In the genomic region with DNA sequence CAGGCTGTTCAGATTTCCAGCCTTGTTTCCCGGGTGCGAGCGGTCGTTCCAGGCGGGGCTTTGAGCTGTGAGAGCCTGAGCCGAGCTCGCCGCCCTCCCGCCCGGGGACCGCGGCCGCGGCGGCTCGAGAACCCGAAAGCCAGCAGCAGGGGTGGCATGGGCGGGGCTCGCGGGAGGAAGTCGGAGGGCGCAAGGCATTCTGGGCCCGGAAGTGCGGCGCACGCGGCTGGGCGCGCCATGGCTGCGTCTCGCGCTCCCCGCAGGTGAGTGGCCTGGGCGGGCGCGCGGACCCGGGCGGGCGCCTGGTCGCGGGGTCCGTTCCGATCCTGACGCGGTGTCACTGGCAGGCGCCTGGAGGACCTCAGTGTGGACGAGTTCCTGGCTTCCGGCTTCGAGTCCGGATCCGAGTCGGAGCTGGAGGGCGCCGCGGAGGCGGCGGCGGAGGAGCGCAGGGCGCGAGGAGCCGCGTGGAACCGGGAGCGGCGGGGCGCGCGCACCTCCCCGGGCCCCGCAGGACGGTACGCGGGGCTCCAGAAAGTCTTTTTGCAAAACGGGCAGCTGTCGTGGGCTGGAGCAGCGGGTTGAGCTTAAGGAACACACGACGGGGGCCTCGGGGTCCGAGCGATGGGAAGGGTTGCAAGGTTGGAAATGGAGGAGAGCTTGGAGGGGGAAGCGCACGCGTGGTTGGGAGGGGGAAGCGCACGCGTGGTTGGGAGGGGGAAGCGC, we compare ENCODE assay signal across 8 mouse cellular contexts. TPM values are rescaled to one million over a fixed set of nuclear protein-coding genes. Genes with fewer than 3 reads are reported as not detected.
DNase-seq lines count a peak whose midpoint lies in the region; ATAC-seq and TF ChIP-seq lines count a peak whose summit lies in the region.

A gene (plus strand): TSS at position 203 of the 726 bp plus-strand sequence.

- TF ChIP-seq POLR2A in bone marrow, adult 2 months (IDR thresholded peaks at IDR 0.05; ENCODE audit: borderline replicate concordance, control insufficient read depth, low read depth, low read length) = peak; percentile 86; the same call in 1 of the 2 replicates

- peak within 1 kb of the TSS; percentile 88 for H3K4me3 ChIP-seq in bone marrow, adult 2 months (replicated peaks; ENCODE audit: control insufficient read depth, low read depth, low read length)
- H3K4me3 ChIP-seq in embryonic facial prominence, embryonic 15.5 days (replicated peaks) = peak within 1 kb of the TSS; percentile 70
- peak within 1 kb of the TSS; percentile 89 for H3K4me3 ChIP-seq in heart, embryonic 10.5 days
- peak within 1 kb of the TSS; percentile 97 for H3K4me3 ChIP-seq in kidney, embryonic 15.5 days (replicated peaks)

- no peaks in the 10 kb centered on the region for H3K9me3 ChIP-seq in embryonic facial prominence, embryonic 15.5 days (replicated peaks)
- no peaks in the 10 kb centered on the region for H3K9me3 ChIP-seq in heart, embryonic 10.5 days
- no peaks in the 10 kb centered on the region for H3K9me3 ChIP-seq in kidney, embryonic 15.5 days (replicated peaks)

- peaks cover 2% of the 10 kb centered on the region for H3K4me1 ChIP-seq in bone marrow, adult 2 months (ENCODE audit: control insufficient read depth, insufficient read depth, low read length)
- peaks cover 31% of the 10 kb centered on the region for H3K4me1 ChIP-seq in embryonic facial prominence, embryonic 15.5 days
- peaks cover 20% of the 10 kb centered on the region for H3K4me1 ChIP-seq in heart, embryonic 10.5 days
- H3K4me1 ChIP-seq in kidney, embryonic 15.5 days = peaks cover 29% of the 10 kb centered on the region

- H3K4me2 ChIP-seq in embryonic facial prominence, embryonic 15.5 days (replicated peaks) = peak within 1 kb of the TSS; percentile 94
- peak within 1 kb of the TSS; percentile 92 for H3K4me2 ChIP-seq in kidney, embryonic 15.5 days

- WGBS in bone marrow, adult 2 months = under 1% methylated on average over 90 of the region's 90 CpGs
- under 1% methylated on average over 87 of the region's 90 CpGs for WGBS in embryonic facial prominence, embryonic 15.5 days
- under 1% methylated on average over 90 of the region's 90 CpGs for WGBS in heart, embryonic 10.5 days
- WGBS in kidney, embryonic 15.5 days = under 1% methylated on average over 90 of the region's 90 CpGs

- H3K27ac ChIP-seq in bone marrow, adult 2 months (ENCODE audit: control insufficient read depth, insufficient read depth, low read depth, low read length, poor library complexity) = peak within 1 kb of the TSS; percentile 89
- H3K27ac ChIP-seq in embryonic facial prominence, embryonic 15.5 days (replicated peaks) = peak within 1 kb of the TSS; percentile 90
- peak within 1 kb of the TSS; percentile 93 for H3K27ac ChIP-seq in heart, embryonic 10.5 days
- H3K27ac ChIP-seq in kidney, embryonic 15.5 days = peak within 1 kb of the TSS; percentile 98

- no peaks in the 10 kb centered on the region for H3K27me3 ChIP-seq in embryonic facial prominence, embryonic 15.5 days
- H3K27me3 ChIP-seq in heart, embryonic 10.5 days (ENCODE audit: insufficient read depth, poor library complexity, severe bottlenecking) = no peaks in the 10 kb centered on the region
- no peaks in the 10 kb centered on the region for H3K27me3 ChIP-seq in kidney, embryonic 15.5 days

- peak; percentile 91 for ATAC-seq in embryonic facial prominence, embryonic 15.5 days (ENCODE audit: insufficient number of reproducible peaks, low FRiP score, low TSS enrichment, low read depth)
- peak; percentile 91 for ATAC-seq in kidney, embryonic 15.5 days (replicated peaks; ENCODE audit: low FRiP score)
- ATAC-seq in monocyte, adult 5-6 weeks (replicated peaks; ENCODE audit: insufficient number of reproducible peaks, low FRiP score, low TSS enrichment, poor library complexity, severe bottlenecking) = peak; percentile 48

- peak within 1 kb of the TSS; percentile 72 for H3K9ac ChIP-seq in embryonic facial prominence, embryonic 15.5 days
- peak within 1 kb of the TSS; percentile 88 for H3K9ac ChIP-seq in kidney, embryonic 15.5 days

- peaks cover 60% of the 10 kb centered on the region for H3K36me3 ChIP-seq in embryonic facial prominence, embryonic 15.5 days
- peaks cover 62% of the 10 kb centered on the region for H3K36me3 ChIP-seq in heart, embryonic 10.5 days
- peaks cover 62% of the 10 kb centered on the region for H3K36me3 ChIP-seq in kidney, embryonic 15.5 days

- no peak for TF ChIP-seq CTCF in bone marrow, adult 2 months (IDR thresholded peaks at IDR 0.05; ENCODE audit: control insufficient read depth, insufficient read depth, low read length)

- peak; percentile 87 for DNase-seq in 416B (ENCODE audit: low read depth)
- DNase-seq in heart, embryonic 10.5 days (ENCODE audit: low spot score) = peak; percentile 96
- peak; percentile 95 for DNase-seq in liver
- peak; percentile 92 to 95 for DNase-seq in spleen, postnatal 4 days (ENCODE audit: low spot score in 2 of 2)

RNA-seq across cellular contexts. Expression of the gene that starts here (rescaled TPM):
- polyA plus RNA-seq in bone marrow, adult 2 months (2011; ENCODE audit: insufficient read depth, insufficient read length, low replicate concordance, missing spikeins) = 42.7 and 68.9 TPM in 2 replicates
- polyA plus RNA-seq in embryonic facial prominence, embryonic 15.5 days (2015; fragmentation: Nextera tagmentation; extraction: Ambion mirVana) = 68.0 and 71.9 TPM in 2 replicates
- 59.2 and 96.5 TPM in 2 replicates for polyA plus RNA-seq in heart, embryonic 10.5 days (2016; fragmentation: Nextera tagmentation; extraction: Ambion mirVana)
- 85.8 and 90.3 TPM in 2 replicates for polyA plus RNA-seq in kidney, embryonic 15.5 days (2015; fragmentation: Nextera tagmentation; extraction: Ambion mirVana)
- total RNA-seq in monocyte, adult 5-6 weeks (2017) = 33.0 to 53.8 TPM (median 40.5 TPM) in 3 replicates

Comparison
In these comparisons a context has a peak if more than half of its experiments do, and no peak if none do; other contexts are left out.
1. Peak in every context shown above with its lines: DNase-seq, ATAC-seq, H3K4me3 ChIP-seq and H3K27ac ChIP-seq.